Mouse (Mus musculus) MEL (cell line): ENCODE measurements at regions not wholly inside any gene's neighbourhood (a gene's known extent, or its start where the extent isn't known, plus 50 kb on each side); places are given as distances from the start of the nearest gene placed in this dataset.

Source experiments
- DNase-seq: peaks from one replicate; pipeline ENCODE4 v3.0.0; 2011; ENCODE audit warnings: low read depth, low spot score
- H3K27ac ChIP-seq: 2 replicates; pipeline ENCODE4 v1.5.1; 2012; ENCODE audit warnings: low read depth, mild to moderate bottlenecking, control low read depth, low read length, moderate library complexity; ENCODE audit not compliant: control insufficient read depth
- H3K27me3 ChIP-seq, 2 experiments: fragments of 150-350 bp in 1 of 2; sonication (generic) in 1 of 2; 2 replicates each; pipeline ENCODE4 v1.6.1; 2012; ENCODE audit warnings: low read length in 2 of 2, mild to moderate bottlenecking in 2 of 2, improper control_type of control experiment in 1 of 2, moderate library complexity in 1 of 2; ENCODE audit not compliant: insufficient read depth in 2 of 2, control insufficient read depth in 1 of 2
- H3K36me3 ChIP-seq, 2 experiments: 2 replicates each; pipeline ENCODE4 v1.6.1; 2012 to 2014; ENCODE audit warnings: low read length in 2 of 2, improper control_type of control experiment in 1 of 2, inconsistent platforms in 1 of 2, mild to moderate bottlenecking in 1 of 2; ENCODE audit not compliant: insufficient read depth in 2 of 2, control insufficient read depth in 1 of 2
- H3K4me1 ChIP-seq, 2 experiments: fragments of 150-350 bp in 1 of 2; sonication (generic) in 1 of 2; 2 replicates each; pipeline ENCODE4 v1.6.1; 2012; ENCODE audit warnings: low read length in 2 of 2, improper control_type of control experiment in 1 of 2, mild to moderate bottlenecking in 1 of 2; ENCODE audit not compliant: insufficient read depth in 2 of 2, control insufficient read depth in 1 of 2
- H3K4me3 ChIP-seq, 2 experiments: fragments of 150-350 bp in 1 of 2; sonication (generic) in 1 of 2; 2 replicates each; pipeline ENCODE4 v1.5.1; 2012; ENCODE audit warnings: low read depth in 2 of 2, low read length in 2 of 2, mild to moderate bottlenecking in 2 of 2, moderate library complexity in 2 of 2, control low read depth in 1 of 2, improper control_type of control experiment in 1 of 2; ENCODE audit not compliant: control insufficient read depth in 1 of 2, insufficient read depth in 1 of 2
- H3K79me2 ChIP-seq: 2 replicates; pipeline ENCODE4 v1.6.1; 2012; ENCODE audit warnings: mild to moderate bottlenecking, low read length, moderate library complexity; ENCODE audit not compliant: control insufficient read depth, poor library complexity, insufficient read depth
- H3K9ac ChIP-seq: 2 replicates; pipeline ENCODE4 v1.6.1; 2012; ENCODE audit warnings: low read depth, mild to moderate bottlenecking, control low read depth, low read length, moderate library complexity; ENCODE audit not compliant: control insufficient read depth, poor library complexity, severe bottlenecking
- H3K9me3 ChIP-seq: fragments of 150-350 bp; sonication (generic); replicated peaks from 2 replicates; pipeline ENCODE4 v1.6.1; 2012; ENCODE audit warnings: mild to moderate bottlenecking, low read length, improper control_type of control experiment, moderate library complexity; ENCODE audit not compliant: insufficient read depth
- BHLHE40 ChIP-seq: IDR thresholded peaks from 2 replicates; pipeline ENCODE4 v1.6.1; 2012; ENCODE audit warnings: low read depth, mild to moderate bottlenecking, inconsistent platforms, low read length, improper control_type of control experiment, borderline replicate concordance
- CHD2 ChIP-seq: IDR thresholded peaks from 2 replicates; pipeline ENCODE4 v1.6.1; 2011; ENCODE audit warnings: low read length, improper control_type of control experiment
- CTCF ChIP-seq, 3 experiments: IDR thresholded peaks in 2 of 3; conservative IDR thresholded peaks in 1 of 3; 2 replicates each; pipeline ENCODE4 v1.5.1; 2011 to 2012; ENCODE audit warnings: low read length in 3 of 3, low read depth in 2 of 3, mild to moderate bottlenecking in 2 of 3, improper control_type of control experiment in 1 of 3, inconsistent platforms in 1 of 3, mixed read lengths in 1 of 3, moderate library complexity in 1 of 3; ENCODE audit not compliant: control insufficient read depth in 1 of 3, insufficient read depth in 1 of 3, poor library complexity in 1 of 3, severe bottlenecking in 1 of 3
- E2F4 ChIP-seq: IDR thresholded peaks from 2 replicates; pipeline ENCODE4 v1.6.1; 2011; ENCODE audit warnings: low read depth, low read length, improper control_type of control experiment, borderline replicate concordance
- ELF1 ChIP-seq: IDR thresholded peaks from 2 replicates; pipeline ENCODE4 v1.6.1; 2014; ENCODE audit warnings: low read depth, mild to moderate bottlenecking, inconsistent platforms, low read length, improper control_type of control experiment, moderate library complexity
- GABPA ChIP-seq: IDR thresholded peaks from 2 replicates; pipeline ENCODE4 v1.6.1; 2012; ENCODE audit warnings: low read depth, mild to moderate bottlenecking, inconsistent platforms, low read length, improper control_type of control experiment, moderate library complexity
- GATA1 ChIP-seq: IDR thresholded peaks from 2 replicates; pipeline ENCODE4 v1.6.1; 2011; ENCODE audit warnings: low read depth, low read length, improper control_type of control experiment
- HCFC1 ChIP-seq: IDR thresholded peaks from 2 replicates; pipeline ENCODE4 v1.6.1; 2012; ENCODE audit warnings: low read depth, mild to moderate bottlenecking, inconsistent platforms, low read length, improper control_type of control experiment, moderate library complexity
- JUND ChIP-seq: IDR thresholded peaks from 2 replicates; pipeline ENCODE4 v1.6.1; 2011; ENCODE audit warnings: low read depth, mild to moderate bottlenecking, improper control_type of control experiment, low read length
- MAX ChIP-seq: IDR thresholded peaks from 2 replicates; pipeline ENCODE4 v1.6.1; 2011; ENCODE audit warnings: low read length, improper control_type of control experiment
- MAZ ChIP-seq: IDR thresholded peaks from 2 replicates; pipeline ENCODE4 v1.6.1; 2012; ENCODE audit warnings: low read depth, mild to moderate bottlenecking, inconsistent platforms, low read length, improper control_type of control experiment
- MYB ChIP-seq: IDR thresholded peaks from 2 replicates; pipeline ENCODE4 v1.6.1; 2011; ENCODE audit warnings: mild to moderate bottlenecking, low read depth, low read length, improper control_type of control experiment
- MYC ChIP-seq: IDR thresholded peaks from 2 replicates; pipeline ENCODE4 v1.6.1; 2011; ENCODE audit warnings: low read depth, mild to moderate bottlenecking, low read length, improper control_type of control experiment, moderate library complexity
- NELFE ChIP-seq: IDR thresholded peaks from 2 replicates; pipeline ENCODE4 v1.6.1; 2011; ENCODE audit warnings: low read depth, low read length, improper control_type of control experiment
- NRF1 ChIP-seq: IDR thresholded peaks from 2 replicates; pipeline ENCODE4 v1.6.1; 2014; ENCODE audit warnings: low read depth, mild to moderate bottlenecking, inconsistent platforms, low read length, improper control_type of control experiment, moderate library complexity; ENCODE audit not compliant: poor library complexity, insufficient read depth, severe bottlenecking
- POLR2AphosphoS5 ChIP-seq: IDR thresholded peaks from 2 replicates; pipeline ENCODE4 v1.6.1; 2012; ENCODE audit warnings: low read depth, borderline replicate concordance, mild to moderate bottlenecking, inconsistent platforms, low read length, moderate library complexity, mixed read lengths
- RAD21 ChIP-seq: IDR thresholded peaks from 2 replicates; pipeline ENCODE4 v1.6.1; 2011; ENCODE audit warnings: mild to moderate bottlenecking, low read depth, low read length, improper control_type of control experiment
- SMC3 ChIP-seq: IDR thresholded peaks from 2 replicates; pipeline ENCODE4 v1.6.1; 2011; ENCODE audit warnings: low read depth, low read length, improper control_type of control experiment
- TCF12 ChIP-seq: IDR thresholded peaks from 2 replicates; pipeline ENCODE4 v1.6.1; 2014; ENCODE audit warnings: low read depth, mild to moderate bottlenecking, inconsistent platforms, low read length, improper control_type of control experiment, moderate library complexity
- USF2 ChIP-seq, 2 experiments: IDR thresholded peaks; 2 replicates each; pipeline ENCODE4 v1.6.1; 2011 to 2012; ENCODE audit warnings: improper control_type of control experiment in 2 of 2, low read length in 2 of 2, borderline replicate concordance in 1 of 2, inconsistent platforms in 1 of 2, low read depth in 1 of 2, mild to moderate bottlenecking in 1 of 2; ENCODE audit not compliant: insufficient read depth in 1 of 2
- ZKSCAN1 ChIP-seq: IDR thresholded peaks from 2 replicates; pipeline ENCODE4 v1.6.1; 2012; ENCODE audit warnings: low read depth, mild to moderate bottlenecking, inconsistent platforms, low read length, improper control_type of control experiment, moderate library complexity
- ZNF384 ChIP-seq: IDR thresholded peaks from 2 replicates; pipeline ENCODE4 v1.6.1; 2012; ENCODE audit warnings: low read depth, mild to moderate bottlenecking, inconsistent platforms, low read length, improper control_type of control experiment

GRCm38 (mm10) chr7:117108391-117108790 lies 272.4 kb upstream of the Xylt1 start:
- no peak for DNase-seq
- Histone ChIP-seq H3K36me3 (no peaks in the 10 kb centered on the region), H3K4me3 (no peak overlapping the region), H3K9ac (no peak overlapping the region), H3K79me2 (no peaks in the 10 kb centered on the region), H3K27me3 (no peaks in the 10 kb centered on the region), H3K27ac (no peak overlapping the region), H3K9me3 (no peaks in the 10 kb centered on the region), H3K4me1 (no peaks in the 10 kb centered on the region)
- no peak for TF ChIP-seq GATA1
- TF ChIP-seq MAX = no peak
- no peak for TF ChIP-seq BHLHE40
- TF ChIP-seq GABPA = no peak
- no peak for TF ChIP-seq MYC
- no peak for TF ChIP-seq ELF1
- TF ChIP-seq ZNF384 = no peak
- no peak for TF ChIP-seq MYB
- TF ChIP-seq TCF12 = no peak
- TF ChIP-seq CHD2 = no peak
- no peak for TF ChIP-seq HCFC1
- TF ChIP-seq RAD21 = no peak
- TF ChIP-seq POLR2AphosphoS5 = no peak
- no peak for TF ChIP-seq MAZ

DNA sequence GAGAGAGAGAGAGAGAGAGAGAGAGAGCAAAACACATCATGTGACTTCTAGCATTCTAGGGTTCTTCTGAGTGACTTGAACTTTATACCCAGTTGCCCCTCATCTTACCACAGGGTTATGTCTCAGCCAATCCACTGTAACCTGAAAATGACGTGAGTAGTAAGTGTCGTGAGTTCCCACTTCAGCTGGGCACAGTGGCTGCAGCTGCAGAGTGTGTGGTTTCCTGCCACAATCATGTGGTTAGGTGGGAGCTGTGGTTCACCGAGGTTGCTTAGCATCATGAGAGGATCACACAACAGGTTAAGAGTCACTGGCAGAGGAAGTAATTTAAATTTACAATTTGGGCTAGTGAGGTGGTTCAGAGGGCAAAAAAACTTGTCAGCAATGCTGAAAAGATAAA lies 253.1 kb upstream of the Xylt1 start:
- Histone ChIP-seq H3K4me1 (no peaks in the 10 kb centered on the region), H3K4me3 (no peak overlapping the region), H3K27me3 (no peaks in the 10 kb centered on the region), H3K36me3 (no peaks in the 10 kb centered on the region), H3K9me3 (no peaks in the 10 kb centered on the region), H3K9ac (no peak overlapping the region), H3K27ac (no peak overlapping the region), H3K79me2 (no peaks in the 10 kb centered on the region)
- DNase-seq = no peak
- TF ChIP-seq SMC3 = no peak

- TF ChIP-seq CTCF (IDR thresholded peaks at IDR 0.05 in 2 of 3, conservative IDR thresholded peaks at IDR 0.05 in 1 of 3; ENCODE audit: control insufficient read depth in 1 of 3, insufficient read depth in 1 of 3, low read depth in 2 of 3, low read length in 3 of 3, poor library complexity in 1 of 3, severe bottlenecking in 1 of 3) (no peak), E2F4 (no peak), MAZ (no peak), ZKSCAN1 (no peak), NRF1 (no peak), MYC (no peak), NELFE (no peak), ELF1 (no peak), BHLHE40 (no peak), JUND (no peak), USF2 (IDR thresholded peaks at IDR 0.05; ENCODE audit: borderline replicate concordance in 1 of 2, insufficient read depth in 1 of 2, low read depth in 1 of 2, low read length in 2 of 2) (no peak)
- TF ChIP-seq, all 39 proteins: peak for 0
- no peak for DNase-seq
- Histone ChIP-seq H3K27me3 (no peaks in the 10 kb centered on the region), H3K27ac (no peak overlapping the region), H3K4me3 (no peak overlapping the region), H3K79me2 (no peaks in the 10 kb centered on the region), H3K4me1 (no peaks in the 10 kb centered on the region), H3K9me3 (no peaks in the 10 kb centered on the region), H3K9ac (no peak overlapping the region), H3K36me3 (no peaks in the 10 kb centered on the region)
Measured at GRCm38 (mm10) chr7:117134869-117135268, 245.9 kb upstream of the Xylt1 start.
